Mouse (Mus musculus) cerebellum, adult 2 months (tissue): ENCODE results near the gene Retreg1.

Experiments used
- CTCF ChIP-seq: fragments of 200-500 bp; IDR thresholded peaks from 2 replicates; pipeline ENCODE4 v1.5.1; 2011; ENCODE audit warnings: low read depth, mild to moderate bottlenecking, control low read depth, low read length, moderate library complexity, borderline replicate concordance; ENCODE audit not compliant: insufficient read depth
- POLR2A ChIP-seq: fragments of 200-500 bp; IDR thresholded peaks from 2 replicates; pipeline ENCODE4 v1.6.1; 2011; ENCODE audit warnings: low read length, control low read depth, borderline replicate concordance; ENCODE audit not compliant: insufficient read depth

DNA sequence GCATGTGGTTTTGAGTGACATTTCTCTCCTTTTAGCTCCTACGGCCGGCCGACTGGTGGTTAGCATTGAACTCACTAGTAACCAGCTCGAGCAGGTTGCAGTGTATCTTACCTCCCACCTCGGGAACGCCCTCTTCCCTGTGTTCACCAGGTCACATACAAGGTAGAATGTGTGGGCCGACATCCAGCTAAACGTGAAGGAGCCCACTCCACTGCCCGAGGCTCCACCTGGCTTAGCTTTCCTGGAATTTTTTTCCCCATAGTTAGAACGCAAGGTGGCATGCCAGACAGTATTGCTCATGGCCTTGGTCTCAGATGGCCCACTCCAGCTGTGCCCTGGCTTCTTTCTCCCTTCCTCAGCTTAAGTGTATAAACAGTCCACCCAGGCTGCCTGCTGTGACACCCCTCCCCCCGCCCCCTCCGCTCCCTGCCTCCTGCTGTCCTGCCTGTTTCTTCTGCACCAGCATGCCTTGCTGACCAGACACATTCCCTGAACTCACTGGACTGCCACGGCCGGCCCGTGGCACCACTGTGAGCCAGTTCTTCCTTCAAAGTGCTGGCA, 33.7 kb downstream of the Retreg1 start:
- TF ChIP-seq CTCF (no peak), POLR2A (no peak)
